Mouse (Mus musculus) hindbrain, postnatal 0 days (tissue): ENCODE results near the gene Gprc5a. TPM values are rescaled to one million over a fixed set of nuclear protein-coding genes. Genes with fewer than 3 reads are reported as not detected.

ENCODE experiments used
- ATAC-seq: fragments of 200-750 bp; cut with Nextera tagmentation; 2 replicates; pipeline ENCODE4 v1.8.0; 2017; ENCODE audit warnings: mild to moderate bottlenecking, moderate TSS enrichment, moderate library complexity
- DNase-seq: peaks from one replicate; pipeline ENCODE4 v3.0.0-alpha.2; 2015; ENCODE audit warnings: low spot score
- H3K27ac ChIP-seq: fragments of 300-500 bp; sonication (generic); 2 replicates; pipeline ENCODE4 v1.5.1; 2014; ENCODE audit warnings: mild to moderate bottlenecking
- H3K27me3 ChIP-seq: fragments of 300-500 bp; sonication (generic); 2 replicates; pipeline ENCODE4 v1.6.1; 2014; ENCODE audit warnings: low read length, mixed read lengths; ENCODE audit not compliant: insufficient read depth
- H3K36me3 ChIP-seq: fragments of 300-500 bp; sonication (generic); 2 replicates; pipeline ENCODE4 v1.6.1; 2014; ENCODE audit warnings: low read length, mixed read lengths; ENCODE audit not compliant: insufficient read depth
- H3K4me1 ChIP-seq: fragments of 300-500 bp; sonication (generic); 2 replicates; pipeline ENCODE4 v1.6.1; 2014; ENCODE audit warnings: antibody characterized with exemption, low read length, mixed read lengths; ENCODE audit not compliant: insufficient read depth
- H3K4me2 ChIP-seq: fragments of 300-500 bp; sonication (generic); 2 replicates; pipeline ENCODE4 v1.6.1; 2014; ENCODE audit warnings: low read depth, mild to moderate bottlenecking, low read length, moderate library complexity, mixed read lengths
- H3K4me3 ChIP-seq: fragments of 300-500 bp; sonication (generic); 2 replicates; pipeline ENCODE4 v1.5.1; 2014; ENCODE audit warnings: low read length
- H3K9ac ChIP-seq: fragments of 300-500 bp; sonication (generic); replicated peaks from 2 replicates; pipeline ENCODE4 v1.6.1; 2014; ENCODE audit warnings: mild to moderate bottlenecking, low read length, moderate library complexity, mixed read lengths
- H3K9me3 ChIP-seq: fragments of 300-500 bp; sonication (generic); 2 replicates; pipeline ENCODE4 v1.6.1; 2016; ENCODE audit warnings: low read length, mixed read lengths
- CTCF ChIP-seq: IDR thresholded peaks from 2 replicates; pipeline ENCODE4 v1.5.1; 2016; ENCODE audit warnings: antibody characterized with exemption, control low read depth, low read depth
- WGBS: fragments of 180-500 bp; shearing (Covaris S2); extraction: QIAGEN DNeasy Blood & Tissue Kit; methylation state at CpG from one replicate; pipeline ENCODE4 v1.1.7; 2014; 5-methylcytosine and 5-hydroxymethylcytosine counted together
- polyA plus RNA-seq: library from polyadenylated mRNA; unstranded; fragments of >200 nt; fragmentation: Nextera tagmentation; extraction: Ambion mirVana; gene quantifications from 2 replicates; pipeline ENCODE4 v1.2.1, GENCODE M21; 2015
- total RNA-seq: library from RNA; depleted of rRNA; stranded (reverse); fragments of >200 nt; gene quantifications from 2 replicates; pipeline ENCODE4 v1.2.3, GENCODE M21; 2014

The Gprc5a gene
- total and polyA plus RNA-seq, 2 experiments from 2014 or later: 0.30 to 0.63 TPM

DNA sequence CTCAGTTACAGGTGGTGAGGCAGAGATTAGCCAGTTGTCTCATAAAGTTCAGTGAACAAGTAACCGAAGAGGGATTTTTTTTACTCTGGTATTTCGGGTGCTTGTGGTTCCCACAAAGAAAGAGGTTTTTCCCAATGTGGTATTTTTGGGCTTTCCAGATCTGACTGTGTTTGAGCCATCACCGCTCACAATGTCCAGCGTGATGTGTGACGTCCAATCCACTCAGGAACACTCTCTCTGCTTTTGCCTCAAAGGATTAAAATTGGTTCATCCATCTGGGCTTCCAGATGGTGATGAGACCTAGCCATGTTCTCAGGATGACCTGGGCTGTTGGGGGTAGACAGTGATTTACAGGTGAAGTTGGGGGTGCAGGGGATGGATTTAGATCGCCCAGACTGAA lies 41.6 kb downstream of the Gprc5a start:
- DNase-seq (no peak), ATAC-seq (no peak)
- no peaks in the 10 kb centered on the region for H3K36me3 ChIP-seq
- H3K27me3 ChIP-seq: no peaks in the 10 kb centered on the region
- no peak for TF ChIP-seq CTCF
- H3K4me3 ChIP-seq: no peak overlapping the region
- no peak overlapping the region for H3K27ac ChIP-seq
- no peaks in the 10 kb centered on the region for H3K9me3 ChIP-seq
- WGBS: 90% methylated on average over 6 of the region's 6 CpGs
- no peak overlapping the region for H3K4me2 ChIP-seq
- no peaks in the 10 kb centered on the region for H3K4me1 ChIP-seq
- no peak overlapping the region for H3K9ac ChIP-seq

DNA sequence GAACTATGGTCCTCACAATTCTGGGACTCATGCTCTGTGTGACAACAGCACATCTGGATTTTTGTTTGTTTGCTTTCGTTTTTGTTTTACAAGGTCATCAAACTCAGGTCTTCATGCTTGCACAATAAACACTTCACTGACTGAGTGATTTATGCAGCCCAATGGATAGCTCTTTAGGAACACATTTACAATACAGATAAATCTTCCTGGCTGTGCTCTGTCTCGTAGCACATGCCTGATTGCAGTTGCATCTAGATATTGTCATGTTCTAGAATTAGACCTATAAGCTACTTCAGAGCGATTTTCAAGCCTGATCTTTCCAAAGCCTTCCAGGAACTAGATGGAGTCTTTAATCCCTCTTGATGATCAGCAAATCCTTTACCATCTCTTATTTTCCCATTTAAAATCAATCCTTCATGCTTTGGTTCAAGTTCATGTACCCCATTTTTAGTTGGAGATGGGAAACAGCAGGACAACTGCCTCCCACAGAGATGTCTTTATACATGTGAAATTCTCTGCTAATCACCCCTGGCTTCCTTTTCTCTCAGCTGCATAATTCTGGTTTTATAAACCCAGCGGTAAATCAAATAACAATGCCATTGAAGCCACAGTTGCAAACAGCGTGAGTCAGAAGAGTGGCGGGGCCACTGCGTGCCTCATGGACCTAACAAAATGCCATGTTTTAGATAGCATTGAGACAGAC lies 47.1 kb downstream of the Gprc5a start:
- Histone ChIP-seq H3K27me3 (no peaks in the 10 kb centered on the region), H3K9ac (no peak overlapping the region)

DNA sequence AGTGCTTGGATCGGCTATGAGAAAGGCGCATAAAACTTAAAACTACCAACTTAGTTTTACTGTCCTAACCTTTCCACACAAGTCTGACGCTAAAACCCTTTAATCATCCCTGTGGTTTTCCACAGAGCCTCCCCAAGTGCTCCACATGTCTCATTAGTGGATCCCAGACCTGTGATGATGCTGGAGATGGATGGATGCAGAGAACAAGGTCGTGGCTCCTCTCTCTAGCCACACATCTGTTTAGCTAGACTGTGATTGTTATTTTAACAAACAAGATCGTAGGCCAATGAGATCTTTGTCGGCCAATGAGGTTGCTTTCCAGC lies 47.6 kb downstream of the Gprc5a start:
- Histone ChIP-seq H3K36me3 (no peaks in the 10 kb centered on the region), H3K4me2 (no peak overlapping the region), H3K27ac (no peak overlapping the region), H3K4me3 (no peak overlapping the region), H3K9ac (no peak overlapping the region), H3K4me1 (peaks cover 6% of the 10 kb centered on the region), H3K27me3 (no peaks in the 10 kb centered on the region), H3K9me3 (no peaks in the 10 kb centered on the region)
- DNase-seq (no peak), ATAC-seq (no peak)
- WGBS: 11% methylated on average over 6 of the region's 6 CpGs
- TF ChIP-seq CTCF: no peak

More for the DNA sequence above, 47.1 kb downstream of the Gprc5a start:
- 11% methylated on average over 7 of the region's 7 CpGs for WGBS
- TF ChIP-seq CTCF: no peak
- DNase-seq (peak; percentile 18), ATAC-seq (no peak)
- Histone ChIP-seq H3K36me3 (no peaks in the 10 kb centered on the region), H3K4me1 (peaks cover 6% of the 10 kb centered on the region), H3K27ac (no peak overlapping the region), H3K4me2 (no peak overlapping the region), H3K4me3 (no peak overlapping the region), H3K9me3 (no peaks in the 10 kb centered on the region)

DNA sequence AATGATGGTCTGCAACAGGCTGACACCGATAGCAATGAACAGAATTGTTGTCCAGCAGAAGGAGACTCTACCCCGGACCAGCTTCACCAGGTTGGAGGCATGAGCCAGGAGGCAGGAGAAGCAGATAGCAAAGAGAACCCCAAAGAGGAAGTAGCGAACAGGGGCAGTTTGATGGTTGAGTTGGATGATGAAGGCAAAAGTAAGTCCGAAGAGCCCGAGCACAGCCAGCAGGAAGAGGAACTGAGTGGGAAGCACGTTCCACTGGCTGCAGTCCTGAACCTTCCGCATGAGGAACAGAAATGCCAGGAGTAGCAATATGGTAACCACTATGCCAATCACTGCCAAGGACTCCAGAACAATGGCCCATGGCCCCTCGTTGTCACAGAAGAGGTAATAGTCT lies 51.0 kb downstream of the Gprc5a start:
- H3K4me3 ChIP-seq: no peak overlapping the region
- H3K27me3 ChIP-seq: no peaks in the 10 kb centered on the region
- no peak for TF ChIP-seq CTCF
- no peak for ATAC-seq
- H3K4me1 ChIP-seq: peaks cover 6% of the 10 kb centered on the region
- H3K9me3 ChIP-seq: no peaks in the 10 kb centered on the region
- DNase-seq: no peak
- WGBS: 90% methylated on average over 8 of the region's 8 CpGs
- no peak overlapping the region for H3K4me2 ChIP-seq
- H3K27ac ChIP-seq: no peak overlapping the region
- H3K9ac ChIP-seq: no peak overlapping the region
- no peaks in the 10 kb centered on the region for H3K36me3 ChIP-seq

DNA sequence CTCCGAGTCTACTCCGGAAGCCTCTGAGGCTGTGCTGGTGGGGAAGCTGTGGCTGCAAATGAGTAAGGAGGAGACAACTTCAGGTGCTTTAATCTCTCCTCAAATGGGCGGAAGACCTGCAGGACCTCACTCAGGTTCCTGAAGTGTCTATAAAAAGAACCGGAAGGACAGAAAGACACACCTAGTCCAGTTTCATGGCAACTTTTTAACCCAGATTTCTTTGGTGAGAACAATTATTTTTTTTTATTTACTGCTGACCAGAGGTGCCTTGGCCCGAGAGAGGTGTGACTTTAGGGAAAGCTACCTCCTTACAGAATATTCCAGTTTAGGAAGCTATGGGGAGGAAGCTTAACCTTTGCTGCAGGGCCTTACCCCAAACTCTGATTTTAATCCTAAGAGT lies 52.7 kb downstream of the Gprc5a start, which contains the start of gene Gprc5d:
Gprc5d (minus strand) TSS at position 101 of the 400 bp plus-strand sequence.
- no peak for TF ChIP-seq CTCF
- DNase-seq (no peak), ATAC-seq (no peak)
- Histone ChIP-seq H3K4me3 (no peak within 1 kb of the TSS), H3K4me2 (no peak within 1 kb of the TSS), H3K36me3 (no peaks in the 10 kb centered on the region), H3K27me3 (no peaks in the 10 kb centered on the region), H3K9me3 (no peaks in the 10 kb centered on the region), H3K4me1 (no peaks in the 10 kb centered on the region), H3K9ac (no peak within 1 kb of the TSS), H3K27ac (no peak within 1 kb of the TSS)
- 93% methylated on average over 5 of the region's 5 CpGs for WGBS

DNA sequence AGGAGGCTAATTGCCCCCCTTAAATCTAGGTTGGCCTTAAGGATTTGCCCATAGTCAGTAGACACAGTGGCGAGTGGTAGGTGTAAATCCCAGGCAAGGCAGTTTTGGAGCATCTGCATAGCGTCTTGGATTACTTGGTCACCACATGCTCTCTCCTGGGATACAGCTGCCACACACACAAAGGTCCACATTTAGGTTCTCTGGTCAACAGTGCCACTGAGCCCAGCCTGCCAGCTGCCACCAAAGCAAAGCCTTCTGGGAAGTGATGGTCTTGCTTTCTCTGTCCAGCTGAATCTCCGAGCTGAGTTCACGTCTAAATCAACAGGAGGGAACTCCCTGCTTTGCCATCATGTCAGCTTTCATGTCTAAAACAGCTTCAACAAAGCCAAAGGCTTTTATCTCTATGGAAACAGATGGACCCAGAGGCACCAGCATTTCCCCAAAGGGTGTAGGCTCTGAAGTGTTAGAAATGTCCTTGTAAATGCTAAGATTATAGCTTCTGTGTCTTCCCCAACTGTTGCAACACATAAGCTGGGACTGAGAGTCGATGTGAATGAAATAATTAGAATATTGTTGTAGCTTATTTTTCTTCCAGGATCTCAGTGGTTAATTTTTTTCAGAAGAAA lies 59.4 kb downstream of the Gprc5a start:
- 45% methylated on average over 5 of the region's 5 CpGs for WGBS
- ATAC-seq (no peak), DNase-seq (no peak)

DNA sequence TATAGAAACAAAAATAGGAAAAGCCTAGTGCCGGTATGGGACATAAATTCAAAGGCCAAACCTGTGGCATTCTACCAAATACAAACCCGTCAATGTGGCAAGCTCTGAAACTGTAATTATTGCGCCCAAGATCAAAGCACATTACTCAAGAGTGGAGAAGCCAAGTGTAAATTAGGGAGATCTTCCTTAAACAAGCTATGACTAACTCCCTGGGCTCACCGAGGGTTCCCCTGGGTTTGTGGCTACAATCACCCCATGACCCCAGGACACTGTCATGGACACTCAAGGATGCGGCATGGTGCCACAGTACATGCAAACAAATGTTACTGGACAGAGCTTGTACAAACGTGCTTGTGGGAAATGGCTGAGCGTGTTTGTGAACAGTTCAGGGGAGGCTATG lies 67.6 kb downstream of the Gprc5a start:
- no peaks in the 10 kb centered on the region for H3K9me3 ChIP-seq
- H3K27me3 ChIP-seq: no peaks in the 10 kb centered on the region
- 66% methylated on average over 7 of the region's 7 CpGs for WGBS
- no peak overlapping the region for H3K27ac ChIP-seq
- ATAC-seq: no peak
- no peak for DNase-seq
- no peaks in the 10 kb centered on the region for H3K4me1 ChIP-seq
- no peaks in the 10 kb centered on the region for H3K36me3 ChIP-seq
- H3K9ac ChIP-seq: no peak overlapping the region
- no peak overlapping the region for H3K4me3 ChIP-seq
- no peak overlapping the region for H3K4me2 ChIP-seq
- TF ChIP-seq CTCF: no peak

More for the DNA sequence above, 59.4 kb downstream of the Gprc5a start:
- TF ChIP-seq CTCF: no peak
- no peaks in the 10 kb centered on the region for H3K36me3 ChIP-seq
- no peaks in the 10 kb centered on the region for H3K4me1 ChIP-seq
- no peak overlapping the region for H3K4me3 ChIP-seq
- no peak overlapping the region for H3K27ac ChIP-seq
- no peaks in the 10 kb centered on the region for H3K9me3 ChIP-seq
- no peak overlapping the region for H3K9ac ChIP-seq
- no peak overlapping the region for H3K4me2 ChIP-seq
- H3K27me3 ChIP-seq: no peaks in the 10 kb centered on the region
